Mouse (Mus musculus): Measurements from ENCODE around the gene Sfxn3. TPM values are rescaled to one million over a fixed set of nuclear protein-coding genes. Genes with fewer than 3 reads are reported as not detected.
A peak's percentile ranks its signal among the peaks of the same experiment; 100 is the strongest.

The Sfxn3 gene
- total RNA-seq, 4 experiments from 2014 or later = 21.2 to 25.8 (median 22.7) TPM

DNA sequence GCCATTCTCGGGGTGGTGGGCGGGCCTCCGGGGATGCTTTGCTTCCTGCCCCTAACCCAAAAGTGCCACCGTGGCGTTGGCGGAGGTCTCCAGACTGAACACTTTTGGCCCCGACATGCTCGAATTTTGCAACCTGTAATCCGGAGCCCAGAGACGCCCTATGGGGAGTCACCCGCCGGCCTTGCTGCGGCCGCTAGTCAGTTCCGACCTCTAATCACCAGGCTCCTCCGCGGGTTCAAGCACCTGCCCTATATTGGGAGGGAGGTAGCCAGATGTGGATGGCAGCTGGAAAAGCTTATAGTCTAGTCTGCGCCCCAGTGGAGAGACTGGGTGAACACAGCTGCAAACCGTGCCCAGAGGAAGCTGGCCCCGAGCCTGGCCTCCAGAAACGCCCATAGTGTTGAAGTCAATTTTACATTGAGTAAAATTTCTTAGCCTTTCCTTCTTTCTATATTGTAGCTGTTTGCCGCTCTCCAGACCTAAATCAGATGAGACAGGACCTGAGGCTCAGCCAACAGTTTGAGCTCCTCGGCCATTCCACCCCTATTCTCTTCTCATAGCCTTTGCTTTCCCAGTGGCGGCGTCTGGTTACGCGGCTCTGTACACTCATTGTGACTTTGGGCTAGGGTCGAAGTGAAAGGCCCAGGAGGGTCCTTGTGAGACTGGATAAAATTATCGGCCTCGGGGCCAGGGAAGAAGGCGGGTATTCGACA lies 28.2 kb downstream of the Sfxn3 start:
- DNase-seq (ENCODE audit: low spot score in 2 of 2) = no peak

DNA sequence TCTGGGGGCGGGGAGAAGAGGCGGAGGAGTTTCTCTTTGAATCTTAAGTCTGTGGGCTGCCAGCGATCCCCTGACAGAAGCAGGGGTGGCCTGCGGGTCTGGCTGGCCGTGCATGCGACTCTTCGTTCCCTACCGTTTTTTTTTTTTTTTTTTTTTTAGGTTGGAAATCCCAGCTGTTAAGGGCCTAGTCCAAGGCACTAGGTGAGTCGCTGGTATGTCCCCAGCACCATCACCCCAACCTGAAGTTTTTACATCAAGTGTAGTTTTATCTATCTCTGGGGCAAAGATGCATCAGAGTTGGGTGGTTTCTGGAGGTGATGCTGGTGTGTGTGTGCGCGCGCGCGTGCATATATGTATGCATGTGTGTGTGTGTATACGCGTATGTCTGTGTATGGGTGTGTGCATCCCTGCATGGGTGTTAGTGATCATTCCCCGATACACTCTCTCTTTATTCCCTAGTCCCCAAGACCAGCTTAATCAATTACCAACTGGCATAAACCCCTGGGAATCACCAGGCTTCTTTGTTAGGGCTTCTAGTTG lies 28.8 kb downstream of the Sfxn3 start:
- DNase-seq (ENCODE audit: low spot score in 2 of 2) = no peak

DNA sequence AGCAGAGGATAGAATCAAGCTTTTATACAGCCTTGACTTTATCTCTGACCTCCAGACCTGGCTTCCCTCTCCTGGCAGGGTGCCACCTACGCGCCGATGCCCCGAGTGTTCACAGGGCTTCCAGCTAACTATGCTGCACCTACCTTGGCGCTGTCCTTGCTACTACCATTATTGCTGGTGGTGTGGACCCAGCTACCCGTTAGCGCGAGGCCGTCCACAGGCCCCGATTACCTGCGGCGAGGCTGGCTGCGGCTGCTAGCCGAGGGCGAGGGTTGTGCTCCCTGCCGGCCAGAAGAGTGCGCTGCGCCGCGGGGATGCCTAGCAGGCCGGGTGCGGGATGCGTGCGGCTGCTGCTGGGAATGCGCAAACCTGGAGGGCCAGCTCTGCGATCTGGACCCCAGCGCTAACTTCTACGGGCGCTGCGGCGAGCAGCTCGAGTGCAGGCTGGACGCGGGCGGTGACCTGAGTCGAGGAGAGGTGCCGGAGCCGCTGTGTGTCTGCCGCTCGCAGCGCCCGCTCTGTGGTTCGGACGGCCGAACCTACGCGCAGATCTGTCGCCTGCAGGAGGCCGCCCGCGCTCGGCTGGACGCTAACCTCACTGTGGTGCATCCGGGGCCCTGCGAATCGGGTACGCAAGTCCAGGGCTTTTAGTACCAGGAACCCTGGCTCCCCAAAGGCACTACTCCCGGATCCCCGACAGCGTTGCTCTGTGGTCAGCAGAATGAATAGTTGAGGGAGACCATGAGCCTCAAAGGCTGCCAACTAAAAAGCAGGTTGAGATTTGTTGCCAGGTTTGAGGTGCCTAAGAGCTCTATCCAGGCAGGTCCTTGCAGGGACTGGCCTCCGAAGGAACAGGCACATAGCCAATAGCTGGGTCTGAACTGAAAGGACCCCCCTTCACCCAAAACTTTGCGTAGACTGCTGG lies 29.5 kb downstream of the Sfxn3 start:
- peak in 1 of 2 experiments; percentile 66 for DNase-seq (ENCODE audit: low spot score in 2 of 2)

DNA sequence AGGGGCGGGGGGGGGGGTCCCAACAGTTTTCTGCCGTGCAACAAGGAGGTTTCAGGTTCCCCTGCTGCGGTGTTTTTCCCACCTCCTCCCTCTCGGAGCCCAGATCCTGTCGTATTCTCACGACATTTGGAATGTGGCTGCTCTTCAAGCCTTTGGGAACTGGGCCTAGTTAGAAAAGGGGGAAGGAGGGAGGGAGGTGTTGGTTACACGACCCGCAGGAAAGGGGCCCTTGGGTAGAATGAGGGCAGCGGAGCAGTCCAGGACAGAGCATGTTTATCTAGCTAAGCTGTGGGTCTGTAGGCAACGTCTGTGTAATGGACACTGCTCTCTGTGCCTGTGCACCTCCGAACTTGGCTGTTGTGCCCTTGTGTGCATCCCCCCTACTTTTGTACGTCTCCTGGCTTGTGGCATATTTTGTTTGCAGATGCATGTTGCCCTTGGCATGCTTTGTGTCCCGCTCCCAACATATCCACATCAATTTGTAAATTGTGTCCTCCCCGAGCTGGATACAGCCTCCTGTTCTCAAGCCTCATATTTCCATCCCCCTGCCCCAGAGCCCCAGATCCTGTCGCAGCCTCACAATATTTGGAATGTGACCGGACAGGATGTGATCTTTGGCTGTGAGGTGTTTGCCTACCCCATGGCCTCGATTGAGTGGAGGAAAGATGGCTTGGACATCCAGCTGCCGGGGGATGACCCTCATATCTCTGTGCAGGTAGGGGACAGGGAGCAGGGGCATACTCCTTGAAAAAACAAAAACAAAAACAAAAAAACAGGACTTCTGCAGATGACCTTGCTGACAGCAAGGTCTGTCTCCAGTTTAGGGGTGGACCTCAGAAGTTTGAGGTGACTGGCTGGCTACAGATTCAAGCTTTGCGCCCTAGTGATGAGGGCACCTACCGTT lies 30.7 kb downstream of the Sfxn3 start:
- DNase-seq (ENCODE audit: low spot score in 2 of 2) = no peak

DNA sequence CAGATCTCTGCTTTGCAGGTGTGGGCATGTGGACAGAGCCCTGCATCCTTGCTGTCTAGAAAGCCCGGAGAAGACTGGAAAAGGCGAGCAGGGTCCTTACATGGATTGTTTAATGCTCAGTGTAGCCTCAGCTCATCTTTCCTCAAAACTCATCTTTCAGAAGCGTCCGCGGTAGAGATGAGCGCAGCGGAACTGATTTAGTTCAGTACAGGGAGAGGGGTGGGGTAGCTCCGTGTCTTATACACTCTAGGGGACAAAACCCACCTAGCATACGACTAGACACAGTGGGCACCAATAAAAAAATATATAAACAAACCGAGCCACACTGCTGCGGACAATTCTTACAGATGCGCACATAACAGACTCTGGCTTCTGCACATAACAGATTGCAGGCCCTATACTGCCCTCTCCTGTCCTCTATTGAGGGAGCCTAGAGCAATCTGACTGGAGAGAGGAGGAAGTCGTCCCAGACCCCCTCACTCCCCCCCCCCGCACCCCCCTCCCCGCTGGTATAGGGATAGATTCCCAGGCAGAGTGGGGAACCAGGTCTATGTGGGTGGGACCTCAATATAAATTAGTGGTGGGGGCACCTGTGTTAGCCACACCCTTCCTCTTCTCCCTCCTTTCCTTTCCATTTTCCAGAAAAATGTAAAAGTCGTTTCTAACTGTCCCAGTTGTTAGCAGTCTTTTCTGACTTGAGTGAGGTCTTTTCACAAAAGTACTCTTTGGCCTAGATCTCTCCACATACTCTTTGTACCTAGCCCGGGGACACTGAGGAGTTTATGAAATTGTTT lies 31.9 kb downstream of the Sfxn3 start:
- DNase-seq (ENCODE audit: low spot score in 2 of 2) = no peak

DNA sequence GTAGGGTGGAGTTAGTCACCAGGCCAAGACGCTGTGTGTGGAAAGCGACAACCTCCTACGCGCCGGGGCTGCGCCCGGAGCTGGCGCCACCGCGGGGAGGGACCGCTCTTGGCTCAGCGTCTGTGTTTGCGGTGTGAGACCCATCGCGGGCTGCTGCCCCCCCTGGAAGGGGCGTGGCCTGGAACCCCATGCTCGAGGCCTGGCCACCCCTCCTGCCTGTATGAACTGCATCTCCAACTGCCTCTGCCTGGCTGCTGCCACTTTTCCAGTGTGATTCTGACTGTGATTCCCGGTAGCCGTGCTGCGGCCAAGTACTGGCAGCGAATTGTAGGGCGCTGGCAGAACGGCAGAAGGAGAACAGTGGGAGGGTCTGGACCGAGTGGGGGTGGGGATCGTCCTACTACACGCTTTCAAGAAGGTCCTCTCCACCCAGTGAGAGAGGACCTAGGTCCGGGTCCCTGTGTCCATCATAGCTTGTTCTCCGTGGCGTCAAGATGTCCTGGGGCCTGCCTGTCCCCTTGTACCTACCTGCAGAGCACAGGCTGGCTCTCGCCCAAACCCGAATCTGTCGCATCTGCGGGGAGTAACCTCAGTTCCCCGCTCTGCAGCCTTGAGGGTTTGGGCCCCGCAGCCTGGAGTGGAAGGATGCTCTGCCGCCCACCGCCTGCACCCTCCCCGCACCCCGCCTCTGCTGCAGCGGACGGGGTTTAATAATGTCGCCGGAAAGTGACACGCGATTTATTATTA lies 32.6 kb downstream of the Sfxn3 start:
- DNase-seq (ENCODE audit: low spot score in 2 of 2) = peak; percentile 44 to 59

DNA sequence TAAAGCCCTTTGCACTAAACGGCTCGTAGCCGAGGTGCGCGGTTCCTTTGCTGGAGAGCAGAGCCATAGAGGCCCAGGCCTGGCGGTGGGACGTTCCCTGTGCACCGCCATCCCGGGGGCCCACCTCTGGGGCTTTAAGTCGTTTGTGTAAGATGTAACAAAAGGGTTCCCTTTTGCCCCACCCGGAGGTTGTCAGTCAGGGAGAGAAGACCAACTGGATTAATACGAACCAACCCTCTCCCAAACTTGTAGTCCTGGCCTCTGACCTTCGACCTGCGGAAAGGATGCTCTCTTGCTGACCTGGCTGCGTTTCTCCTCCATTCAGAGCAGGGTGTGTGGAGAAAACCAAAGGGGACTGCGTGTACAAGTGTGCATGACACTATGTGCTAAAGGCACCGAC lies 33.4 kb downstream of the Sfxn3 start:
- no peak for DNase-seq (ENCODE audit: low spot score in 2 of 2)

DNA sequence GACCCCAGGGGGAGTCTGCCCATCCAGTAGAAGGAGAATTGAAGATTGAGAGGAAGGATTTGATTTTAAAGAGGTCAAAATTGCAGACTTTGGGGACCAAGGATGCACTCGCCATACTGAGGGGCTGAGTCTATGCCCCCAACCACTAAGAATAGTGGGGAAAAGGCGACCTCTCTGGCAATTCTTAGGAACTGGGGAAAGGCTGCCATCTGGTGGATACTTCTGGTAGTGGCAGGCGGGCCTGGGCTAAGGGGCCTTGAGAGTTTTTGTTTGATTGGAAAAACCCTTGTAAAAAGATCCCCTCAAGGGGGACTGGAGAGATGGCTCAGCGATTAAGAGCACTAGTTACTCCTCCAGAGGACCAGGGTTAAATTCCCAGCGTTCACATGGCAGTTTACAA lies 34.0 kb downstream of the Sfxn3 start:
- DNase-seq (ENCODE audit: low spot score in 2 of 2) = peak in 1 of 2 experiments; percentile 57

DNA sequence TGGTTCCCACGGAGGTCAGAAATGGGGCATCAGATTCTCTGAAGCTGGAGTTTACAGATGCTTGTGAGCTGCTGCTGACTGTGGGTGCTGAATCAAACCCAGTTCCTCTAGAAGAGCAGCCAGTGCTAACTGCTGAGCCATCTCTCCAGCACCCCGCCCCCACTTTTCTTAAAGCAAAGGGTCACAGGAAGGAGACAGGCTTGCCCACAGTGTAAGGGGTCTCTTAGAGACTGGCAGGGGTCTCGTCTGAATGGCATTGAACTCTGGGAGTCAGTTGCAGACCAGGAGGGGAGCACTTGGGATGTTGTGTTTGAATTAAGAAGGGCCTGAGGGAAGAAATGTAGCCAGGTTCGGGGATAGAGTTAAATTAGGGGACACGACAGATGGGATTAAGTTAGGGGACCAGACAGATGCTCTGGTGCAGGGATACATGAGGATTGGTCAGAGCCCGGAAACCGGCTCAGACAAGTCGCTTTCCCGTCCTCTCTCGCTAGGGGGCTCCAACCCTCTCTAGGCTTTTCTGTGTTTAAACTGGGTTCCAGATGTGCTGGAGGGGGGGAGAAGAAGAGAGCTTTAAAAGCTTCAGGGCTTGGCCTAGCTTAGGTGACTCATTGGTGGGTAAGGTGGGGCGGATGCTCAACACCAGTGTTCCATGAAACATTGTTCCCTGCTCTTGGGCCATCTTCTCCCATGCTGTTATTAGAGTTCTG lies 34.7 kb downstream of the Sfxn3 start:
- no peak for DNase-seq (ENCODE audit: low spot score in 2 of 2)

DNA sequence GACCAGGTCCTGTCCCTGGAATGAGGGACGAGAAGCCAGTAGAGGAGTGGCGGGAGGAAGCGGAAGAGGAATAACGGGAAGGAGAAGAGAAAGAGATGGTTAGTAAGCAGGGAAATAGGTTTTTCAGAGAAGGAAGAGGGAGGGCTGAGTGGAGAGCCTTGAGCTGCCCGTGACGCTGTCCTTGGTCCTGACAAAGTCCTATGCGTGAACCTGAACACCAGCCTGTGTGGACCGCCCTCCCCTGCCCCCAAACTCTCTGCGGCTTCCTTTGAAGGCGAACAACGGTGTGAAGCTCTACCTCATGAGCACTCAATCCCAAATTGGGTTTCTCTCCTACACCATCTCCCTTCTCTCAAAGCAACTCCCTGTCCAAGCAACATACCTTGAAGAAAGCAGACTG lies 50.6 kb downstream of the Sfxn3 start:
- DNase-seq (ENCODE audit: low spot score in 2 of 2) = no peak

DNA sequence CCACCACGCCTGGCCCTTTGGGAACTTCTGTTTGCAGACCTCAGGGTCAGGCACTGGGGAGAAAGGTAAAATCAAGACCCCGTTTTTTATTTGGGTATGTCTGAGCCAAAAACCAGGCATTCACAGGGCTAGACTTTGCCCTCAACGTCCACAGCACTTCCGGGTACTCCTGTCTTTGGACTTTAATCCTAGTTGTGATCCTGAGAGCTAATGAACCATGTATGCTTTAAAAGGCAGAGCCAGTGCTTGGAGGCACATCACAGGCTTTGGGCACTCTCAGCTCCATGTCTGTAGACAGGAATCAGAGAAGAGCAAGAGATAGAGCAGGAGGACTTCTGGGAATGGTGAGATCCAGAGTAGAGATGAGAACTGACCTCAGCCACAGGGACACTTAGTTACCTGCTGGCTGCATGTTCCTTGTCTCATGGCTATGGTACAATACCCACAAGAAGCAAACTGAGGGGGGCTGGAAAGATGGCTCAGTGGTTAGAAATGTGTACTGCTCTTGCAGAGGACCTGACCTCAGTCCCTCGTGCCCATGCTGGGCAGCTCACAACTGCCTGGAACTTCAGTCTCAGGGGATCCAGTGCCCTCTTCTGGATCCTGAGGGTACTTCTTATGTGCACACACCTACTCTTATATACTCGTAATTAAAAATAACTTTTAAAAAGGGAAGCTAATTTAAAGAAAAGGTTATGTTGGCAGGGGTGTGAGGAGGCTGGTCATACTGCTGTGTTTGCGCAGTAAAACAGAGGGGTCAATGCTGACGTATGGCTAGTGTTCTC lies 53.4 kb downstream of the Sfxn3 start:
- DNase-seq (ENCODE audit: low spot score in 2 of 2) = no peak

DNA sequence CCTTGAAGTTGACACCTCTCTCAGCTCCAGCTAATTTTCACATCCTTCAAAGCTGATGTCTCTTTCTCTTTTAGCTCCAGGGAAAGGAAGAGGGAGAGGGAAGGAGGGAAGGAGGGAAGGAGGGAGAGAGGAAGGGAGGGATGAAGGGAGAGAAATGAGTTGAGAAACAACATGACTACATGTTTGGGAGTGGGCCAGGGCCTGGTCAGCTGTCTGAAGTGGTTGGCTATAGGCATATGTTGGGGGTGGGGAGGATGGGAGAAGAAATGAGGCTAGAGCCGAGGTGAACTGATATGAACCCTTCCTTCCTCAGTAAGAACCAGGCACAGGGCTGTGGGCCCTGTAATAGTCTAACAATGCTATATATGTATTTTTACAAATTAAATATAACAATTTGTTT lies 58.3 kb downstream of the Sfxn3 start:
- no peak for DNase-seq (ENCODE audit: low spot score in 2 of 2)

Other genes starting within 250 kb of the Sfxn3 start
- 10 to 100 TPM; 10.9 to 13.7 (median 11.0) TPM for gene Slf2, start 116.4 kb upstream of the Sfxn3 start, total RNA-seq (2022)
- under 1 TPM; 0.13 to 0.41 (median 0.21) TPM for gene Sema4g, start 58.4 kb upstream of the Sfxn3 start, total RNA-seq (2022)
- 10 to 100 TPM; 18.9 to 39.5 (median 21.9) TPM for gene Twnk, start 41.8 kb upstream of the Sfxn3 start, total RNA-seq (2022)
- gene Mrpl43, start 41.1 kb upstream of the Sfxn3 start, total RNA-seq (2022) = 10 to 100 TPM; 30.2 to 36.4 (median 34.1) TPM
- 10 to 100 TPM; 17.9 to 25.9 (median 20.5) TPM for gene Lzts2, start 33.1 kb upstream of the Sfxn3 start, total RNA-seq (2022)
- 1 to 10 TPM; 2.9 to 5.4 (median 4.1) TPM for gene Pdzd7, start 1.8 kb upstream of the Sfxn3 start, total RNA-seq (2022)
- gene Kazald1, start 27.7 kb downstream of the Sfxn3 start, total RNA-seq (2022) = 1 to 10 TPM; 5.3 to 9.2 (median 7.1) TPM
- not detected for gene Tlx1, start 103.2 kb downstream of the Sfxn3 start, total RNA-seq (2022)
- gene Lbx1, start 188.3 kb downstream of the Sfxn3 start, total RNA-seq (2022) = 10 to 100 TPM; 59.4 to 70.9 (median 64.3) TPM

Data from gastrocnemius, adult 8-10 months (tissue).